Mouse (Mus musculus) kidney, postnatal 14 days (tissue): ENCODE data around the gene Ctc1.

Source experiments
- DNase-seq: peaks from one replicate; pipeline ENCODE4 v3.0.0; 2022; ENCODE audit warnings: mixed read lengths

Ctc1 gene

GRCm38 (mm10) chr11:69070590-69071222 is 55.0 kb downstream of the Ctc1 start, which contains the start of gene Tmem107:
Gene Tmem107 (plus strand): TSS chr11:69070806.
- peak; percentile 96 for DNase-seq

- no peak for DNase-seq
Observed at GRCm38 (mm10) chr11:69071262-69071661, 55.6 kb downstream of the Ctc1 start.

- no peak for DNase-seq
Observed at GRCm38 (mm10) chr11:69072234-69072633, 56.5 kb downstream of the Ctc1 start.

GRCm38 (mm10) chr11:69072666-69073064 is 57.0 kb downstream of the Ctc1 start:
- DNase-seq, result no peak

GRCm38 (mm10) chr11:69073065-69073888 is 57.6 kb downstream of the Ctc1 start:
- DNase-seq, result peak; percentile 91

GRCm38 (mm10) chr11:69073951-69074775 is 58.5 kb downstream of the Ctc1 start:
- no peak for DNase-seq

GRCm38 (mm10) chr11:69074776-69075069 is 59.0 kb downstream of the Ctc1 start:
- DNase-seq, result no peak

GRCm38 (mm10) chr11:69075764-69076479 is 60.2 kb downstream of the Ctc1 start:
- DNase-seq, result no peak

- DNase-seq, result no peak
Observed at GRCm38 (mm10) chr11:69076572-69076971, 60.9 kb downstream of the Ctc1 start.

GRCm38 (mm10) chr11:69077316-69077715 is 61.6 kb downstream of the Ctc1 start:
- no peak for DNase-seq

GRCm38 (mm10) chr11:69078041-69078440 is 62.3 kb downstream of the Ctc1 start:
- no peak for DNase-seq

- no peak for DNase-seq
Observed at GRCm38 (mm10) chr11:69078805-69079438, 63.2 kb downstream of the Ctc1 start.

- DNase-seq, result no peak
Observed at GRCm38 (mm10) chr11:69080102-69080854, 64.6 kb downstream of the Ctc1 start.

GRCm38 (mm10) chr11:69080855-69081222 is 65.1 kb downstream of the Ctc1 start:
- no peak for DNase-seq

GRCm38 (mm10) chr11:69081613-69082012 is 65.9 kb downstream of the Ctc1 start:
- DNase-seq, result no peak

- no peak for DNase-seq
Observed at GRCm38 (mm10) chr11:69085608-69086007, 69.9 kb downstream of the Ctc1 start.
